20 mouse cellular contexts compared by ENCODE assay signal in genomic region chr13:83162761-83163160, GRCm38 (mm10).
"Had no signal": no experiment of that assay in that cellular context is flagged by ENCODE, and none has a peak within 500 bp of the region (broad histone marks: within the 10 kb centered on the region; RNA-seq: fewer than 3 reads in every experiment).

No protein-coding gene starts in this region.

- H3K27ac ChIP-seq: kidney, postnatal 0 days; limb, embryonic 13.5 days; liver, embryonic 12.5 days; liver, embryonic 15.5 days; lung, embryonic 15.5 days; midbrain, embryonic 10.5 days; midbrain, embryonic 13.5 days; neural tube, embryonic 13.5 days had no signal

- DNase-seq: kidney, adult 2 months; kidney, postnatal 25 days; left cerebral cortex, postnatal 4 days; liver; lung, adult 18-20 months; lung, postnatal 10 days; lung, postnatal 36 days; thymus, adult 2 months; thymus, postnatal 14 days; thymus, postnatal 4 days had no signal

- H3K4me3 ChIP-seq: limb, embryonic 13.5 days; liver, embryonic 12.5 days; liver, embryonic 15.5 days; lung, embryonic 15.5 days; megakaryocyte, embryonic 14.5 days; midbrain, embryonic 10.5 days; midbrain, embryonic 13.5 days; myocyte; neural tube, embryonic 13.5 days had no signal
